Mouse (Mus musculus): ENCODE results near the gene Grsf1. TPM values are rescaled to one million over a fixed set of nuclear protein-coding genes. Genes with fewer than 3 reads are reported as not detected.

Grsf1 gene
- polyA plus RNA-seq, 1 experiment from 2014 or later = 91.0 TPM

- Histone ChIP-seq H3K4me3 (ENCODE audit: low read depth, low read length) (no peak overlapping the region), H3K27me3 (ENCODE audit: control insufficient read depth, insufficient read depth, low read length) (no peaks in the 10 kb centered on the region), H3K4me2 (ENCODE audit: low read depth, low read length) (no peak overlapping the region), H3K4me1 (ENCODE audit: control insufficient read depth, insufficient read depth, low read length) (no peaks in the 10 kb centered on the region), H3K27ac (replicated peaks; ENCODE audit: low read depth, low read length) (no peak overlapping the region), H3K36me3 (replicated peaks; ENCODE audit: control insufficient read depth, insufficient read depth, low read depth, low read length) (no peaks in the 10 kb centered on the region), H3K9ac (replicated peaks; ENCODE audit: low read length) (no peak overlapping the region), H3K9me3 (replicated peaks; ENCODE audit: control insufficient read depth, low read length) (no peaks in the 10 kb centered on the region)
- WGBS = 89% methylated on average over 4 of the region's 4 CpGs
- no peak for ATAC-seq (replicated peaks; ENCODE audit: insufficient number of reproducible peaks, low FRiP score, low TSS enrichment, low read depth)
- DNase-seq (ENCODE audit: low spot score) = no peak
Measured at GRCm38 (mm10) chr5:88692586-88692985, 16.6 kb upstream of the Grsf1 start.

- no peak overlapping the region for H3K4me2 ChIP-seq (ENCODE audit: low read depth, low read length)
- H3K4me1 ChIP-seq (ENCODE audit: control insufficient read depth, insufficient read depth, low read length) = no peaks in the 10 kb centered on the region
- H3K27ac ChIP-seq (replicated peaks; ENCODE audit: low read depth, low read length) = no peak overlapping the region
- ATAC-seq (replicated peaks; ENCODE audit: insufficient number of reproducible peaks, low FRiP score, low TSS enrichment, low read depth) = no peak
- H3K9me3 ChIP-seq (replicated peaks; ENCODE audit: control insufficient read depth, low read length) = no peaks in the 10 kb centered on the region
- no peaks in the 10 kb centered on the region for H3K36me3 ChIP-seq (replicated peaks; ENCODE audit: control insufficient read depth, insufficient read depth, low read depth, low read length)
- H3K27me3 ChIP-seq (ENCODE audit: control insufficient read depth, insufficient read depth, low read length) = no peaks in the 10 kb centered on the region
- no peak overlapping the region for H3K9ac ChIP-seq (replicated peaks; ENCODE audit: low read length)
- no peak overlapping the region for H3K4me3 ChIP-seq (ENCODE audit: low read depth, low read length)
- 68% methylated on average over 6 of the region's 6 CpGs for WGBS
- DNase-seq (ENCODE audit: low spot score) = no peak
Measured at GRCm38 (mm10) chr5:88691506-88692095, 15.6 kb upstream of the Grsf1 start.

GRCm38 (mm10) chr5:88690681-88691505 lies 14.9 kb upstream of the Grsf1 start:
- no peak overlapping the region for H3K27ac ChIP-seq (replicated peaks; ENCODE audit: low read depth, low read length)
- ATAC-seq (replicated peaks; ENCODE audit: insufficient number of reproducible peaks, low FRiP score, low TSS enrichment, low read depth) = no peak
- H3K36me3 ChIP-seq (replicated peaks; ENCODE audit: control insufficient read depth, insufficient read depth, low read depth, low read length) = no peaks in the 10 kb centered on the region
- H3K9ac ChIP-seq (replicated peaks; ENCODE audit: low read length) = no peak overlapping the region
- no peak overlapping the region for H3K4me3 ChIP-seq (ENCODE audit: low read depth, low read length)
- no peaks in the 10 kb centered on the region for H3K4me1 ChIP-seq (ENCODE audit: control insufficient read depth, insufficient read depth, low read length)
- no peaks in the 10 kb centered on the region for H3K9me3 ChIP-seq (replicated peaks; ENCODE audit: control insufficient read depth, low read length)
- WGBS = 60% methylated on average over 10 of the region's 10 CpGs
- H3K4me2 ChIP-seq (ENCODE audit: low read depth, low read length) = no peak overlapping the region
- DNase-seq (ENCODE audit: low spot score) = no peak
- H3K27me3 ChIP-seq (ENCODE audit: control insufficient read depth, insufficient read depth, low read length) = no peaks in the 10 kb centered on the region

GRCm38 (mm10) chr5:88689279-88689938 lies 13.4 kb upstream of the Grsf1 start:
- DNase-seq (ENCODE audit: low spot score) (peak; percentile 64), ATAC-seq (replicated peaks; ENCODE audit: insufficient number of reproducible peaks, low FRiP score, low TSS enrichment, low read depth) (no peak)
- Histone ChIP-seq H3K27me3 (ENCODE audit: control insufficient read depth, insufficient read depth, low read length) (no peaks in the 10 kb centered on the region), H3K27ac (replicated peaks; ENCODE audit: low read depth, low read length) (no peak overlapping the region), H3K9me3 (replicated peaks; ENCODE audit: control insufficient read depth, low read length) (no peaks in the 10 kb centered on the region), H3K36me3 (replicated peaks; ENCODE audit: control insufficient read depth, insufficient read depth, low read depth, low read length) (no peaks in the 10 kb centered on the region), H3K9ac (replicated peaks; ENCODE audit: low read length) (no peak overlapping the region), H3K4me3 (ENCODE audit: low read depth, low read length) (no peak overlapping the region), H3K4me2 (ENCODE audit: low read depth, low read length) (no peak overlapping the region), H3K4me1 (ENCODE audit: control insufficient read depth, insufficient read depth, low read length) (no peaks in the 10 kb centered on the region)
- 64% methylated on average over 3 of the region's 3 CpGs for WGBS

GRCm38 (mm10) chr5:88688583-88689187 lies 12.7 kb upstream of the Grsf1 start:
- 84% methylated on average over 15 of the region's 15 CpGs for WGBS
- Histone ChIP-seq H3K27ac (replicated peaks; ENCODE audit: low read depth, low read length) (no peak overlapping the region), H3K4me2 (ENCODE audit: low read depth, low read length) (no peak overlapping the region), H3K36me3 (replicated peaks; ENCODE audit: control insufficient read depth, insufficient read depth, low read depth, low read length) (no peaks in the 10 kb centered on the region), H3K9me3 (replicated peaks; ENCODE audit: control insufficient read depth, low read length) (no peaks in the 10 kb centered on the region), H3K27me3 (ENCODE audit: control insufficient read depth, insufficient read depth, low read length) (no peaks in the 10 kb centered on the region), H3K4me3 (ENCODE audit: low read depth, low read length) (no peak overlapping the region), H3K4me1 (ENCODE audit: control insufficient read depth, insufficient read depth, low read length) (no peaks in the 10 kb centered on the region), H3K9ac (replicated peaks; ENCODE audit: low read length) (no peak overlapping the region)
- no peak for DNase-seq (ENCODE audit: low spot score)
- ATAC-seq (replicated peaks; ENCODE audit: insufficient number of reproducible peaks, low FRiP score, low TSS enrichment, low read depth) = peak; percentile 65; the same call in 1 of the 2 replicates

- Histone ChIP-seq H3K4me1 (ENCODE audit: control insufficient read depth, insufficient read depth, low read length) (no peaks in the 10 kb centered on the region), H3K4me2 (ENCODE audit: low read depth, low read length) (no peak overlapping the region), H3K27ac (replicated peaks; ENCODE audit: low read depth, low read length) (no peak overlapping the region), H3K27me3 (ENCODE audit: control insufficient read depth, insufficient read depth, low read length) (no peaks in the 10 kb centered on the region), H3K9me3 (replicated peaks; ENCODE audit: control insufficient read depth, low read length) (no peaks in the 10 kb centered on the region), H3K36me3 (replicated peaks; ENCODE audit: control insufficient read depth, insufficient read depth, low read depth, low read length) (no peaks in the 10 kb centered on the region), H3K9ac (replicated peaks; ENCODE audit: low read length) (no peak overlapping the region), H3K4me3 (ENCODE audit: low read depth, low read length) (no peak overlapping the region)
- DNase-seq (ENCODE audit: low spot score) (no peak), ATAC-seq (replicated peaks; ENCODE audit: insufficient number of reproducible peaks, low FRiP score, low TSS enrichment, low read depth) (no peak)
- 84% methylated on average over 8 of the region's 8 CpGs for WGBS
Measured at GRCm38 (mm10) chr5:88687996-88688406, 12.0 kb upstream of the Grsf1 start.

GRCm38 (mm10) chr5:88685745-88686299 lies 9.9 kb upstream of the Grsf1 start:
- 70% methylated on average over 6 of the region's 6 CpGs for WGBS
- Histone ChIP-seq H3K4me2 (ENCODE audit: low read depth, low read length) (no peak overlapping the region), H3K4me3 (ENCODE audit: low read depth, low read length) (no peak overlapping the region), H3K9me3 (replicated peaks; ENCODE audit: control insufficient read depth, low read length) (no peaks in the 10 kb centered on the region), H3K36me3 (replicated peaks; ENCODE audit: control insufficient read depth, insufficient read depth, low read depth, low read length) (no peaks in the 10 kb centered on the region), H3K27me3 (ENCODE audit: control insufficient read depth, insufficient read depth, low read length) (no peaks in the 10 kb centered on the region), H3K4me1 (ENCODE audit: control insufficient read depth, insufficient read depth, low read length) (no peaks in the 10 kb centered on the region), H3K9ac (replicated peaks; ENCODE audit: low read length) (no peak overlapping the region), H3K27ac (replicated peaks; ENCODE audit: low read depth, low read length) (no peak overlapping the region)
- DNase-seq (ENCODE audit: low spot score) (no peak), ATAC-seq (replicated peaks; ENCODE audit: insufficient number of reproducible peaks, low FRiP score, low TSS enrichment, low read depth) (no peak)

All from embryonic facial prominence, embryonic 11.5 days (tissue).